Mouse (Mus musculus) macrophage (primary cell): Measurements from ENCODE around the gene Gpr82. TPM values are rescaled to one million over a fixed set of nuclear protein-coding genes. Genes with fewer than 3 reads are reported as not detected.

Experiments
- H3K27ac ChIP-seq: fragments of 350-480 bp; formaldehyde crosslinking; 2 replicates; pipeline ENCODE4 v1.9.0; 2021
- H3K36me3 ChIP-seq: fragments of 350-480 bp; formaldehyde crosslinking; 2 replicates; pipeline ENCODE4 v1.9.0; 2021; ENCODE audit errors: inconsistent target
- H3K4me3 ChIP-seq: fragments of 350-480 bp; formaldehyde crosslinking; 2 replicates; pipeline ENCODE4 v1.9.0; 2021; ENCODE audit errors: inconsistent target
- H3K79me2 ChIP-seq: fragments of 350-480 bp; formaldehyde crosslinking; 2 replicates; pipeline ENCODE4 v1.9.0; 2021; ENCODE audit errors: inconsistent target
- WGBS: methylation state at CpG from one replicate; pipeline ENCODE4 v1.1.7; 2026; ENCODE audit warnings: inconsistent platforms; ENCODE audit not compliant: missing documents; 5-methylcytosine and 5-hydroxymethylcytosine counted together
- polyA plus RNA-seq: library from polyadenylated mRNA; stranded (reverse); fragments of 250-400 nt; gene quantifications from 3 replicates; pipeline ENCODE4 v1.2.4, GENCODE M21; 2018; ENCODE audit warnings: inconsistent platforms

Gpr82 gene
- polyA plus RNA-seq, 1 experiment from 2014 or later, result 0.37 TPM

- WGBS, result 92% methylated on average over 3 of the region's 3 CpGs
- Histone ChIP-seq H3K79me2 (no peaks in the 10 kb centered on the region), H3K27ac (no peak overlapping the region), H3K36me3 (no peaks in the 10 kb centered on the region), H3K4me3 (no peak overlapping the region)
Observed at GRCm38 (mm10) chrX:13658616-13659140, 2.5 kb upstream of the Gpr82 start.

- no peaks in the 10 kb centered on the region for H3K36me3 ChIP-seq
- no peak overlapping the region for H3K4me3 ChIP-seq
- H3K27ac ChIP-seq, result no peak overlapping the region
- WGBS, result 50% methylated on average over 4 of the region's 4 CpGs
- H3K79me2 ChIP-seq, result no peaks in the 10 kb centered on the region
Observed at GRCm38 (mm10) chrX:13659201-13659890, 1.8 kb upstream of the Gpr82 start.

GRCm38 (mm10) chrX:13668867-13669266 lies 7.7 kb downstream of the Gpr82 start:
- no peaks in the 10 kb centered on the region for H3K79me2 ChIP-seq
- no peak overlapping the region for H3K4me3 ChIP-seq
- no peaks in the 10 kb centered on the region for H3K36me3 ChIP-seq
- 89% methylated on average over 4 of the region's 5 CpGs for WGBS
- no peak overlapping the region for H3K27ac ChIP-seq

GRCm38 (mm10) chrX:13670342-13670741 lies 9.2 kb downstream of the Gpr82 start:
- H3K4me3 ChIP-seq, result no peak overlapping the region
- 90% methylated on average over 3 of the region's 3 CpGs for WGBS
- no peaks in the 10 kb centered on the region for H3K79me2 ChIP-seq
- H3K27ac ChIP-seq, result no peak overlapping the region
- H3K36me3 ChIP-seq, result no peaks in the 10 kb centered on the region

- 84% methylated on average over 3 of the region's 3 CpGs for WGBS
- Histone ChIP-seq H3K4me3 (no peak overlapping the region), H3K79me2 (no peaks in the 10 kb centered on the region), H3K27ac (no peak overlapping the region), H3K36me3 (no peaks in the 10 kb centered on the region)
Observed at GRCm38 (mm10) chrX:13673001-13673400, 11.8 kb downstream of the Gpr82 start.

GRCm38 (mm10) chrX:13681748-13682147 lies 20.6 kb downstream of the Gpr82 start:
- H3K36me3 ChIP-seq, result no peaks in the 10 kb centered on the region
- no peak overlapping the region for H3K27ac ChIP-seq
- 93% methylated on average over 3 of the region's 3 CpGs for WGBS
- H3K79me2 ChIP-seq, result no peaks in the 10 kb centered on the region
- H3K4me3 ChIP-seq, result no peak overlapping the region

GRCm38 (mm10) chrX:13686589-13686988 lies 25.4 kb downstream of the Gpr82 start:
- H3K4me3 ChIP-seq, result no peak overlapping the region
- no peaks in the 10 kb centered on the region for H3K36me3 ChIP-seq
- WGBS, result 86% methylated on average over 1 of the region's 1 CpGs
- no peaks in the 10 kb centered on the region for H3K79me2 ChIP-seq
- no peak overlapping the region for H3K27ac ChIP-seq

- H3K36me3 ChIP-seq, result no peaks in the 10 kb centered on the region
- H3K27ac ChIP-seq, result no peak overlapping the region
- H3K4me3 ChIP-seq, result no peak overlapping the region
- H3K79me2 ChIP-seq, result no peaks in the 10 kb centered on the region
- WGBS, result 90% methylated on average over 2 of the region's 2 CpGs
Observed at GRCm38 (mm10) chrX:13688356-13688755, 27.2 kb downstream of the Gpr82 start.

- no peaks in the 10 kb centered on the region for H3K36me3 ChIP-seq
- no peak overlapping the region for H3K4me3 ChIP-seq
- no peak overlapping the region for H3K27ac ChIP-seq
- WGBS, result 64% methylated on average over 4 of the region's 4 CpGs
- no peaks in the 10 kb centered on the region for H3K79me2 ChIP-seq
Observed at GRCm38 (mm10) chrX:13691865-13692264, 30.7 kb downstream of the Gpr82 start.

- no peak overlapping the region for H3K27ac ChIP-seq
- no peaks in the 10 kb centered on the region for H3K79me2 ChIP-seq
- no peak overlapping the region for H3K4me3 ChIP-seq
- no peaks in the 10 kb centered on the region for H3K36me3 ChIP-seq
- WGBS, result 94% methylated on average over 3 of the region's 3 CpGs
Observed at GRCm38 (mm10) chrX:13700681-13701080, 39.5 kb downstream of the Gpr82 start.

- H3K36me3 ChIP-seq, result no peaks in the 10 kb centered on the region
- no peaks in the 10 kb centered on the region for H3K79me2 ChIP-seq
- no peak overlapping the region for H3K27ac ChIP-seq
- H3K4me3 ChIP-seq, result no peak overlapping the region
- WGBS, result 79% methylated on average over 2 of the region's 2 CpGs
Observed at GRCm38 (mm10) chrX:13705051-13705450, 43.9 kb downstream of the Gpr82 start.

- WGBS, result 52% methylated on average over 2 of the region's 2 CpGs
Observed at GRCm38 (mm10) chrX:13710174-13710573, 49.0 kb downstream of the Gpr82 start.

More at GRCm38 (mm10) chrX:13710174-13710573, 49.0 kb downstream of the Gpr82 start:
- Histone ChIP-seq H3K4me3 (no peak overlapping the region), H3K27ac (no peak overlapping the region), H3K36me3 (no peaks in the 10 kb centered on the region), H3K79me2 (no peaks in the 10 kb centered on the region)

Other genes with a start within 250 kb of the Gpr82 start
- gene Nyx, start 195.3 kb upstream of the Gpr82 start, polyA plus RNA-seq, result not detected in 3 replicates
- gene Gpr34, start 29.3 kb upstream of the Gpr82 start, polyA plus RNA-seq, result 10.4 to 30.0 TPM (median 24.8 TPM) in 3 replicates
- 11.3 to 13.6 TPM (median 12.0 TPM) in 3 replicates for gene Cask, start 190.0 kb downstream of the Gpr82 start, polyA plus RNA-seq